Mouse (Mus musculus) stomach, embryonic 16.5 days (tissue): ENCODE measurements around the gene Zfp346. TPM values are rescaled to one million over a fixed set of nuclear protein-coding genes. Genes with fewer than 3 reads are reported as not detected.

Source experiments
- ATAC-seq: fragments of 200-750 bp; cut with Nextera tagmentation; 2 replicates; pipeline ENCODE4 v1.8.0; 2017; ENCODE audit warnings: moderate number of reproducible peaks, moderate TSS enrichment; ENCODE audit not compliant: insufficient read depth, low FRiP score
- H3K27ac ChIP-seq: fragments of 300-500 bp; sonication (generic); 2 replicates; pipeline ENCODE4 v1.5.1; 2014; ENCODE audit warnings: low read length
- H3K27me3 ChIP-seq: fragments of 300-500 bp; sonication (generic); 2 replicates; pipeline ENCODE4 v1.6.1; 2014; ENCODE audit warnings: low read length, control low read depth, mixed read lengths; ENCODE audit not compliant: control insufficient read depth, insufficient read depth
- H3K36me3 ChIP-seq: fragments of 300-500 bp; sonication (generic); 2 replicates; pipeline ENCODE4 v1.6.1; 2014; ENCODE audit warnings: low read length; ENCODE audit not compliant: control insufficient read depth, insufficient read depth
- H3K4me1 ChIP-seq: fragments of 300-500 bp; sonication (generic); 2 replicates; pipeline ENCODE4 v1.6.1; 2014; ENCODE audit warnings: low read length, control low read depth, mixed read lengths; ENCODE audit not compliant: control insufficient read depth, insufficient read depth
- H3K4me2 ChIP-seq: fragments of 300-500 bp; sonication (generic); 2 replicates; pipeline ENCODE4 v1.6.1; 2014; ENCODE audit warnings: low read depth, low read length, mixed read lengths
- H3K4me3 ChIP-seq: fragments of 300-500 bp; sonication (generic); replicated peaks from 2 replicates; pipeline ENCODE4 v1.5.1; 2014; ENCODE audit warnings: mild to moderate bottlenecking, low read length
- H3K9ac ChIP-seq: fragments of 300-500 bp; sonication (generic); 2 replicates; pipeline ENCODE4 v1.6.1; 2014; ENCODE audit warnings: low read length
- H3K9me3 ChIP-seq: fragments of 300-500 bp; sonication (generic); replicated peaks from 2 replicates; pipeline ENCODE4 v1.6.1; 2016; ENCODE audit warnings: low read length, control low read depth; ENCODE audit not compliant: control insufficient read depth
- WGBS: fragments of 180-500 bp; shearing (Covaris S2); extraction: QIAGEN DNeasy Blood & Tissue Kit; methylation state at CpG from one replicate; pipeline ENCODE4 v1.1.7; 2014; 5-methylcytosine and 5-hydroxymethylcytosine counted together
- polyA plus RNA-seq: library from polyadenylated mRNA; unstranded; fragments of >200 nt; fragmentation: Nextera tagmentation; extraction: Ambion mirVana; gene quantifications from 2 replicates; pipeline ENCODE4 v1.2.1, GENCODE M21; 2015

Zfp346 gene
- polyA plus RNA-seq, 1 experiment from 2014 or later, result 14.1 TPM

DNA sequence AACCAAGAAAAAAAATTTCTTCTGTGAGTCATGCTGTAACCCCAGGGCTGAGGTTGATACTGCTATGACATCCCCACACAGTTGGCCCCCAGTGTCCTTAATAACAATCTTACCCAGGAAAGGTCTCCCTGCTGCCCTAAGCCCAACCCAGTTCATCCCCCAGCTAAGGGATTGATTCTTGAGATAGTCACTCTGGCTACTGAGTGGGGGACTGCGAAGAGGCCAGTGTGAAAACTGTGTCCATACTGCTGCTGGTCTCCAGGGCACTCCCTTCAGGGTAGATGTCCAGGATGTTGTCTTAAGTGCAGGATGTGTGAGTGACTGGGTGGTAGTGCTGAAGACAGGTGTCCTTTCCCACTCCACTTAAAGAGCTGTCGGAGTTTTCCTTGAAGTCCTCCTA lies 28.3 kb downstream of the Zfp346 start, which contains the start of gene Gm17617:
Gm17617 (minus strand) TSS at position 101 of the 400 bp plus-strand sequence.
- H3K27ac ChIP-seq, result no peak within 1 kb of the TSS
- H3K9ac ChIP-seq, result no peak within 1 kb of the TSS
- WGBS, result 91% methylated on average over 2 of the region's 2 CpGs
- peaks cover 14% of the 10 kb centered on the region; the same call in 1 of the 2 replicates for H3K36me3 ChIP-seq
- no peaks in the 10 kb centered on the region for H3K27me3 ChIP-seq
- H3K4me3 ChIP-seq, result no peak within 1 kb of the TSS
- H3K4me2 ChIP-seq, result no peak within 1 kb of the TSS
- 0 out of 2 replicates have a peak, but pooled peaks cover 2% of the 10 kb centered on the region for H3K4me1 ChIP-seq
- no peak for ATAC-seq
- no peaks in the 10 kb centered on the region for H3K9me3 ChIP-seq

GRCm38 (mm10) chr13:55135382-55135781 lies 30.3 kb downstream of the Zfp346 start:
- no peak overlapping the region for H3K27ac ChIP-seq
- no peak for ATAC-seq
- no peak overlapping the region for H3K4me2 ChIP-seq
- H3K9me3 ChIP-seq, result no peaks in the 10 kb centered on the region
- no peak overlapping the region for H3K4me3 ChIP-seq
- H3K36me3 ChIP-seq, result peaks cover 12% of the 10 kb centered on the region; the same call in 1 of the 2 replicates
- 0 out of 2 replicates have a peak, but pooled peaks cover 2% of the 10 kb centered on the region for H3K4me1 ChIP-seq
- no peak overlapping the region for H3K9ac ChIP-seq
- no peaks in the 10 kb centered on the region for H3K27me3 ChIP-seq
- WGBS, result 7% methylated on average over 5 of the region's 5 CpGs

DNA sequence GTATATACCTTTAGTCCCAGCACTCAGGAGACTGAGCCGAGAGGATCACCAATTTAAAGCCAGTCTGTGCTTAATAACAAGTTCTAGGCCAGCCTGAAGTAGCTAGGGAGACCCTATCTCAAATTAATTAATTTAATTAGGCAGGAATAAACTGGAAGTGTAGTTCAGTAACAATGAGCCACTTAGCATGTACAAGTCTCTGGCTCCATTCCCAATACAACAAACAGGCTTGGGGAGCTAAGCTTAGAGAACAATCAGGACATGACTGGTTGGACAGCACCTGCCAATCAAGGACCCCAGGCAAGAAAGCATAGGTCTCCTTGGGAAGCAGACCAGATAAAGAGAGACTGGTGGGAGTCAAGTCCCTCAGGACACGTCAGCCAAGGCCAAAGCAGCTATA lies 35.2 kb downstream of the Zfp346 start:
- no peak overlapping the region for H3K4me3 ChIP-seq
- no peak for ATAC-seq
- WGBS, result 78% methylated on average over 2 of the region's 2 CpGs

DNA sequence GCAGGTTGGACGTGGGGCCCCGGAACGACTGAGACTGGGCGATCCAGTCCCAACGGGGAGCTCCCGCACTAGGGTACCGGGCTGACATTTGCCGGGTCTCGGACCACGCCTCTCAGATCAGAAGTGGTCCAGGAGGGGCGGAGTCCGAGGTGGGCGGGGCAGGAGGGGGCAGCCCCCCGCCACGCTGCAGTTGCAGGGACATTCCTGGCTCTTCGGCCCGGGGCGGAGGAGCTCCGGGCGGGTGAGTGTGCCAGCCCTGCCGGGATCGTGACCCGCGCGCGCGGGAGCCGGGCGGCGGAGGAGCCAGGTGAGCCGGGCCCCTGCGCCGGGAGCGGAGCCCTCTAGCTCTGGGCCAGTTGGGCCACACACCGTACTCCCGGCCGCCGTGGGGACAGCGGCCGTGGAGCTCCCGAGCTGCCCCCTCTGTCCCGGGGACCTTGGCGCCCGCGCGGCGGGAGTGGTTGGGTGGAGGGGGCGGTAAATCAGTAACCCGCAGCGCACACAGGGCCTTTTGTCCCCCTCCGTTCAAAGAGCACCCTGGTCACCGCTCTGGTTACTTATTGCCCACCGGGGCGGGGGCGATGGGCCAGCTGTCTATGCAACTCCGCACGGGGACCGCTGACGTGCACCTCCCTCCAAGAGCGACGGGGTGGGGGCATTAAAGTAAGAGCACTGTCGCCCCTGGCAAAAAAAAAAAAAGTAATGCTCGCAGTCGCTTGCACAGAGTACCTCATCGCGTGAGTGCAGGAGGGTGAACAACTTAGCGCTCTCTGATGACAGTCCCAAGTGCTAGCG lies 47.7 kb downstream of the Zfp346 start, which contains the start of gene Fgfr4:
Fgfr4 (plus strand) TSS at position 20 of the 795 bp plus-strand sequence.
- H3K27ac ChIP-seq, result peak within 1 kb of the TSS; percentile 66
- peak within 1 kb of the TSS; percentile 61 for H3K4me3 ChIP-seq
- no peaks in the 10 kb centered on the region for H3K4me1 ChIP-seq
- WGBS, result 3% methylated on average over 68 of the region's 68 CpGs
- H3K27me3 ChIP-seq, result no peaks in the 10 kb centered on the region
- H3K9ac ChIP-seq, result peak within 1 kb of the TSS; percentile 75
- peak within 1 kb of the TSS; percentile 72 for H3K4me2 ChIP-seq
- H3K36me3 ChIP-seq, result no peaks in the 10 kb centered on the region
- H3K9me3 ChIP-seq, result no peaks in the 10 kb centered on the region
- ATAC-seq, result peak; percentile 77

More for the DNA sequence above, 35.2 kb downstream of the Zfp346 start:
- no peaks in the 10 kb centered on the region for H3K9me3 ChIP-seq
- H3K9ac ChIP-seq, result no peak overlapping the region
- no peak overlapping the region for H3K4me2 ChIP-seq
- H3K27ac ChIP-seq, result no peak overlapping the region
- H3K27me3 ChIP-seq, result no peaks in the 10 kb centered on the region
- H3K4me1 ChIP-seq, result 0 out of 2 replicates have a peak, but pooled peaks cover under 1% of the 10 kb centered on the region
- no peaks in the 10 kb centered on the region for H3K36me3 ChIP-seq

DNA sequence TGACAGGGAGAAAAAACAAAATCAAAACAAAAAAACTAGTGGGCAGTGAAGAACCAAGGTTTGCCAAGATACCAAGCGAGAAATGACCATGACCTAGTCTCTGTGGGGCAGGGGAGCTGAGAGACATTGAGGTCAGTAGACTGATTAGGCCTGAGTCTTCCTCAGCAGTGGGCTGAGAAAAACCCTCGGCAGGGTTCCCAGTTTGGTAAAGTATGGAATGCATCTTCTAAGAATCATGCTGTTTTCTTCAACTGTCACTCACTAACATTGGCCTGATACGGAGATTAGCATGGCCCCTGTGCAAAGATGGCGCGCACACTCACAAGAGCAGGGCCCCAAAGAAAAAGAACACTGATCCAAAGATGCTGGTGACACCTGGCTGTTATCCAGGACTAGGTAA lies 48.8 kb downstream of the Zfp346 start:
- H3K27me3 ChIP-seq, result no peaks in the 10 kb centered on the region
- H3K4me2 ChIP-seq, result peak overlapping the region; percentile 72; the same call in 1 of the 2 replicates
- no peak for ATAC-seq
- H3K9me3 ChIP-seq, result no peaks in the 10 kb centered on the region
- H3K4me1 ChIP-seq, result no peaks in the 10 kb centered on the region
- no peak overlapping the region for H3K27ac ChIP-seq
- H3K4me3 ChIP-seq, result no peak overlapping the region
- WGBS, result 71% methylated on average over 5 of the region's 5 CpGs
- H3K36me3 ChIP-seq, result no peaks in the 10 kb centered on the region
- H3K9ac ChIP-seq, result no peak overlapping the region

GRCm38 (mm10) chr13:55162365-55162764 lies 57.3 kb downstream of the Zfp346 start:
- no peak overlapping the region for H3K4me2 ChIP-seq
- WGBS, result 57% methylated on average over 7 of the region's 7 CpGs
- H3K9me3 ChIP-seq, result no peaks in the 10 kb centered on the region
- no peak for ATAC-seq
- no peaks in the 10 kb centered on the region for H3K27me3 ChIP-seq
- no peak overlapping the region for H3K9ac ChIP-seq
- no peak overlapping the region for H3K27ac ChIP-seq
- no peak overlapping the region for H3K4me3 ChIP-seq
- no peaks in the 10 kb centered on the region for H3K36me3 ChIP-seq
- H3K4me1 ChIP-seq, result no peaks in the 10 kb centered on the region

- Histone ChIP-seq H3K27ac (peak overlapping the region; percentile 36; the same call in 1 of the 2 replicates), H3K4me3 (no peak overlapping the region), H3K4me2 (no peak overlapping the region), H3K9ac (no peak overlapping the region), H3K36me3 (no peaks in the 10 kb centered on the region), H3K4me1 (peaks cover 6% of the 10 kb centered on the region; the same call in 1 of the 2 replicates), H3K27me3 (no peaks in the 10 kb centered on the region), H3K9me3 (no peaks in the 10 kb centered on the region)
- no peak; the same call in 1 of the 2 replicates for ATAC-seq
- 37% methylated on average over 5 of the region's 5 CpGs for WGBS
Observed at GRCm38 (mm10) chr13:55163553-55163952, 58.4 kb downstream of the Zfp346 start.

DNA sequence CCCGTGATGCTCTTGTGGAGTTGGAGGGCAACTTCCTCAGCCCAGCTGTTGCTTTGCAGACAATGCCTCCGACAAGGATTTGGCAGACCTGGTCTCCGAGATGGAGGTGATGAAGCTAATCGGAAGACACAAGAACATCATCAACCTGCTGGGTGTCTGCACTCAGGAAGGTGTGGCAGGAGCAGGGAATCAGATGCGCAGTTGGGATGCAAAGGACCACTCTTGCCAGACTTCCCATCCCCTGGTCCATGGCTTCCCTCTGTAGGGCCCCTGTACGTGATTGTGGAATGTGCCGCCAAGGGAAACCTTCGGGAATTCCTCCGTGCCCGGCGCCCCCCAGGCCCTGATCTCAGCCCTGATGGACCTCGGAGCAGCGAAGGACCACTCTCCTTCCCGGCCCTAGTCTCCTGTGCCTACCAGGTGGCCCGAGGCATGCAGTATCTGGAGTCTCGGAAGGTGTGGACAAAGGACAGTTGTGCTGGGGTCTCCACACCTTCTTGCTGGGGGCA lies 60.8 kb downstream of the Zfp346 start:
- WGBS, result 94% methylated on average over 16 of the region's 16 CpGs

More for the DNA sequence above, 60.8 kb downstream of the Zfp346 start:
- H3K9ac ChIP-seq, result no peak overlapping the region
- peaks cover 11% of the 10 kb centered on the region; the same call in 1 of the 2 replicates for H3K4me1 ChIP-seq
- no peak for ATAC-seq
- no peak overlapping the region for H3K4me2 ChIP-seq
- H3K9me3 ChIP-seq, result no peaks in the 10 kb centered on the region
- no peak overlapping the region for H3K4me3 ChIP-seq
- H3K27ac ChIP-seq, result no peak overlapping the region
- H3K27me3 ChIP-seq, result no peaks in the 10 kb centered on the region
- no peaks in the 10 kb centered on the region for H3K36me3 ChIP-seq
